Mouse (Mus musculus) cerebellum, adult 2 months (tissue): ENCODE measurements around the gene Laptm4a.

Experiments
- CTCF ChIP-seq: fragments of 200-500 bp; IDR thresholded peaks from 2 replicates; pipeline ENCODE4 v1.5.1; 2011; ENCODE audit warnings: low read depth, mild to moderate bottlenecking, control low read depth, low read length, moderate library complexity, borderline replicate concordance; ENCODE audit not compliant: insufficient read depth
- POLR2A ChIP-seq: fragments of 200-500 bp; IDR thresholded peaks from 2 replicates; pipeline ENCODE4 v1.6.1; 2011; ENCODE audit warnings: low read length, control low read depth, borderline replicate concordance; ENCODE audit not compliant: insufficient read depth

DNA sequence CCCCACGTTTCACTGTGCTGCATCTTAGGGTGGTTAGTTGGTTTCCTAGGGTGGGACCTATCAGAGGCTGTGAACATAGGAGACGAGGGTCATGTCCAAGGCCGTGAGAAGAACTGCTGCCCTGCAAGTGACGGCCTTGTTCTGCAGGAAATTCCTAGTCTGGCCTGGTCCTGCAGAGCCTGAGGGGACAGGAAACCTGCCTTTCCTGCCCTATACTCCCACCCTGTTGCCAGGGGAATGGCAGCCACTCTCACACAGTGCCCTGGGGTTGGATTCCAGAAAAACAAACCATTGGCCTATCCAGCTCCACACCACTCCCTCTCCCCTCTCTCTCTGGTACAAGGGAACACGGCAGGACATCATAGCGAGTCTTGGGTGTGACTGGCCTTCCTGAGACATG is 44.1 kb upstream of the Laptm4a start:
- no peak for TF ChIP-seq CTCF
- no peak for TF ChIP-seq POLR2A
